Mouse (Mus musculus): ENCODE data around the gene Dkk3. TPM values are rescaled to one million over a fixed set of nuclear protein-coding genes. Genes with fewer than 3 reads are reported as not detected.

The Dkk3 gene
- polyA plus RNA-seq, 1 experiment: 144 TPM

DNA sequence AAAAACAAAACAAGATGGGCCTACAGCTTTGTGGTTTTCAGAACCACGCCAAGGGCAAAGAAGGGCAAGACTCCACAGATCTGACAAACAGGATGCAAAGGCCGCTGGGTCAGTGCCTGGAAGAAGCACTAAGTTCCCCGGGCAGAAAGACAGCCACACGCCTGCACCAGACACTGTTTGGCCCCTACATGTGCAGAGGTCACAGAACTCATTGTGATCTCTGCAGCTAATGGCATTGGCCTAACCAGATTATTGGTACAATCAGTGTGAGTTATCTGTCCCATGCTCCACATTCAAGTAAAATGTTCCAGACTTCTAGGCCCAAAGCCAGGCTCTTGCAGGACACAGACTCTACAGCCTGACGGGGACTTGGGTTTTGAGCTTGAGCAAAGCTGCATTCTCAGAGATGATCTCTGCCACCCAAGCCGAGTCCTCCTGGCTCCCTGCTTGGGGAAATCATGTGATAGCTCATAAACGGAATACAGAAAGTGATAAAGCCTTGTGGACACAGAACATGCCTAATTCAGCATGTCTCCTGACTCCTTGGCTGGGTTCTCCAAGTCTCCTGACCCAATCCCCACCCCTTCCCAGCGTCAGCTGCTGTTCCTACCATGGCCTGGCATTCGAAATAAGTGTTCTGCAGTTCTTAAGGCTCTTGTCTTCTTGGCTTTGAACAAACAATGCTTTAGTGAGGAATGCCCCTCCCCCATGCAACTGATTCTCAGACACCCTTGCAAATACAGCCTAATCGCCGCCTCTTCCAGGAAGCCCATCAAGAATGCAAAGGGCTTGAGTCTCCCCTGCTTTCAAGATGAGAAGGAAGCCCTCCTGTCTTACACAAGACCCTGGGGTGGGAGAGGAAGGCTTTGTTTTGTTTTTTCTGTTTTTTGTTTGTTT, 20.1 kb downstream of the Dkk3 start:
- TF ChIP-seq CTCF (IDR thresholded peaks at IDR 0.05; ENCODE audit: extremely low read depth, insufficient read depth, low read length): no peak
- TF ChIP-seq POLR2A (IDR thresholded peaks at IDR 0.05; ENCODE audit: extremely low read depth, insufficient read depth, low read length): no peak
- Histone ChIP-seq H3K4me3 (ENCODE audit: insufficient read depth, low read length) (no peak overlapping the region), H3K4me1 (ENCODE audit: control insufficient read depth, insufficient read depth, low read length) (peaks cover 2% of the 10 kb centered on the region; the same call in 1 of the 2 replicates), H3K27ac (ENCODE audit: insufficient read depth, low read length) (no peak overlapping the region)

DNA sequence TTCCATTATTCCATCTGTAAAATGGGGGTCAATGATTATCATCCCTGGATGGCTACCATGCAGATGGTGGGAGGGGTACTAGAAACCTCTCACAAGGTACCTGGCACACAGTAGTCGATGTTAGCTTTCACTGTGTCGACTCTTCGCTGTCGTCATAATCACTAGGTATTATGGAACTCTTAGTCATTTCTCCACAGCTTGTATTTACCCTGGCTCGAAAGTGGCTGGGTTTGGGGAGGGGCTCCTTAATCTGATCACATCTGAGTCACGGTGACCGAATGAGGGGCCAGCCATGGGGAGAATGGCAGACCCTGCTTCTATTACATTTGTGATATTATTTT, 20.7 kb downstream of the Dkk3 start:
- TF ChIP-seq CTCF (IDR thresholded peaks at IDR 0.05; ENCODE audit: extremely low read depth, insufficient read depth, low read length) (no peak), POLR2A (IDR thresholded peaks at IDR 0.05; ENCODE audit: extremely low read depth, insufficient read depth, low read length) (no peak)
- no peak overlapping the region for H3K27ac ChIP-seq (ENCODE audit: insufficient read depth, low read length)
- H3K4me1 ChIP-seq (ENCODE audit: control insufficient read depth, insufficient read depth, low read length): peaks cover 2% of the 10 kb centered on the region; the same call in 1 of the 2 replicates
- H3K4me3 ChIP-seq (ENCODE audit: insufficient read depth, low read length): no peak overlapping the region

GRCm38 (mm10) chr7:112136537-112136936, 22.3 kb downstream of the Dkk3 start:
- Histone ChIP-seq H3K4me3 (ENCODE audit: insufficient read depth, low read length) (no peak overlapping the region), H3K4me1 (ENCODE audit: control insufficient read depth, insufficient read depth, low read length) (peaks cover 2% of the 10 kb centered on the region; the same call in 1 of the 2 replicates), H3K27ac (ENCODE audit: insufficient read depth, low read length) (no peak overlapping the region)
- TF ChIP-seq POLR2A (IDR thresholded peaks at IDR 0.05; ENCODE audit: extremely low read depth, insufficient read depth, low read length): no peak
- no peak for TF ChIP-seq CTCF (IDR thresholded peaks at IDR 0.05; ENCODE audit: extremely low read depth, insufficient read depth, low read length)

DNA sequence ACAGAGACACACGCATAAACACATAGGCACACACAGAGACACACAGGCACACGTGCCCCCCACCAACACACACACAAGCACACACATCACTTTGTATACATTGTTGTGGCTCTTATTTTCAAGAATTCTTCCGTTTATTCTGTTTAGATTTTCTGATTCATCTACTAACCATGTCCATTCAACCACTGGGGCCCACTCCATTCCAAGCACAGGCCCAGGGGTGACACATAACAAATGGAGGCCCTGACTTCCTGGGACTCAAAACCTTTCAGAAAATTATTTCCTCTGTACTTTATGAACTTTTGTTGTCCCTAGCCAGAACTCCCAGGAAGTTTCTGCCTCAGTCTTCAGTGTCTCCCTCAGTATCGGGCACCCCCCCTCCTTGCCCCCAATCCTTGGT, 23.7 kb downstream of the Dkk3 start:
- no peak for TF ChIP-seq CTCF (IDR thresholded peaks at IDR 0.05; ENCODE audit: extremely low read depth, insufficient read depth, low read length)
- TF ChIP-seq POLR2A (IDR thresholded peaks at IDR 0.05; ENCODE audit: extremely low read depth, insufficient read depth, low read length): no peak
- peaks cover 2% of the 10 kb centered on the region; the same call in 1 of the 2 replicates for H3K4me1 ChIP-seq (ENCODE audit: control insufficient read depth, insufficient read depth, low read length)
- no peak overlapping the region for H3K27ac ChIP-seq (ENCODE audit: insufficient read depth, low read length)
- no peak overlapping the region for H3K4me3 ChIP-seq (ENCODE audit: insufficient read depth, low read length)

GRCm38 (mm10) chr7:112133277-112133676, 25.6 kb downstream of the Dkk3 start:
- TF ChIP-seq CTCF (IDR thresholded peaks at IDR 0.05; ENCODE audit: extremely low read depth, insufficient read depth, low read length) (peak; percentile 28; the same call in 1 of the 2 replicates), POLR2A (IDR thresholded peaks at IDR 0.05; ENCODE audit: extremely low read depth, insufficient read depth, low read length) (no peak)
- H3K27ac ChIP-seq (ENCODE audit: insufficient read depth, low read length): no peak overlapping the region
- peaks cover 7% of the 10 kb centered on the region for H3K4me1 ChIP-seq (ENCODE audit: control insufficient read depth, insufficient read depth, low read length)
- H3K4me3 ChIP-seq (ENCODE audit: insufficient read depth, low read length): no peak overlapping the region

GRCm38 (mm10) chr7:112132005-112132404, 26.9 kb downstream of the Dkk3 start:
- Histone ChIP-seq H3K27ac (ENCODE audit: insufficient read depth, low read length) (no peak overlapping the region), H3K4me3 (ENCODE audit: insufficient read depth, low read length) (no peak overlapping the region), H3K4me1 (ENCODE audit: control insufficient read depth, insufficient read depth, low read length) (peaks cover 13% of the 10 kb centered on the region)
- TF ChIP-seq CTCF (IDR thresholded peaks at IDR 0.05; ENCODE audit: extremely low read depth, insufficient read depth, low read length) (no peak), POLR2A (IDR thresholded peaks at IDR 0.05; ENCODE audit: extremely low read depth, insufficient read depth, low read length) (no peak)

- TF ChIP-seq POLR2A (IDR thresholded peaks at IDR 0.05; ENCODE audit: extremely low read depth, insufficient read depth, low read length) (no peak), CTCF (IDR thresholded peaks at IDR 0.05; ENCODE audit: extremely low read depth, insufficient read depth, low read length) (no peak)
- peaks cover 15% of the 10 kb centered on the region for H3K4me1 ChIP-seq (ENCODE audit: control insufficient read depth, insufficient read depth, low read length)
- no peak overlapping the region for H3K4me3 ChIP-seq (ENCODE audit: insufficient read depth, low read length)
- no peak overlapping the region for H3K27ac ChIP-seq (ENCODE audit: insufficient read depth, low read length)
These were observed 28.2 kb downstream of the Dkk3 start for GRCm38 (mm10) chr7:112130660-112131059.

DNA sequence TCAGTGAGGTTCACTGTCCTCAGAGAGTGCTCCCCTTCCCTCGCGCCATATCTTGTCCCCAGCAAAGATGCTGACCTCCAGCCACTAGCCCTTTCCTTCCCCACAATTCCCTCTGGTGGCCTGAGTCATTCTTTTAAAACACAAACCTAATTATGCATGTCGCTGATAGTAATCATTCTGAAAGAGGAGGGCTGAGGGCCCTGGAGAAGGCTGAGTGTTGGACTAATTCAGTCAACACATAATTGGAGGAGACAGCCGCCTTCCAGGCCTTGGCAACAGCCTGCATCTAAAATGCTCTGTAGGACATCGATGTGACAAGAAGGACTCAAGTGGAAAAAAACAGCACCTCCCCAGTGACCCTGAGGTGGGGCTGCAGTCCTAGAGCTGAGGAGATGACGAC, 29.0 kb downstream of the Dkk3 start:
- no peak overlapping the region for H3K4me3 ChIP-seq (ENCODE audit: insufficient read depth, low read length)
- H3K4me1 ChIP-seq (ENCODE audit: control insufficient read depth, insufficient read depth, low read length): peaks cover 16% of the 10 kb centered on the region
- TF ChIP-seq POLR2A (IDR thresholded peaks at IDR 0.05; ENCODE audit: extremely low read depth, insufficient read depth, low read length) (no peak), CTCF (IDR thresholded peaks at IDR 0.05; ENCODE audit: extremely low read depth, insufficient read depth, low read length) (no peak)
- H3K27ac ChIP-seq (ENCODE audit: insufficient read depth, low read length): no peak overlapping the region

- TF ChIP-seq CTCF (IDR thresholded peaks at IDR 0.05; ENCODE audit: extremely low read depth, insufficient read depth, low read length) (no peak), POLR2A (IDR thresholded peaks at IDR 0.05; ENCODE audit: extremely low read depth, insufficient read depth, low read length) (no peak)
- Histone ChIP-seq H3K4me1 (ENCODE audit: control insufficient read depth, insufficient read depth, low read length) (peaks cover 21% of the 10 kb centered on the region), H3K4me3 (ENCODE audit: insufficient read depth, low read length) (no peak overlapping the region), H3K27ac (ENCODE audit: insufficient read depth, low read length) (no peak overlapping the region)
These were observed 30.0 kb downstream of the Dkk3 start for GRCm38 (mm10) chr7:112128810-112129209.

- H3K27ac ChIP-seq (ENCODE audit: insufficient read depth, low read length): 0 out of 2 replicates have a peak overlapping the region, but pooled peaks have one; percentile 5
These were observed 30.9 kb downstream of the Dkk3 start for GRCm38 (mm10) chr7:112127954-112128353.

More at GRCm38 (mm10) chr7:112127954-112128353, 30.9 kb downstream of the Dkk3 start:
- Histone ChIP-seq H3K4me3 (ENCODE audit: insufficient read depth, low read length) (no peak overlapping the region), H3K4me1 (ENCODE audit: control insufficient read depth, insufficient read depth, low read length) (peaks cover 25% of the 10 kb centered on the region)
- TF ChIP-seq POLR2A (IDR thresholded peaks at IDR 0.05; ENCODE audit: extremely low read depth, insufficient read depth, low read length) (no peak), CTCF (IDR thresholded peaks at IDR 0.05; ENCODE audit: extremely low read depth, insufficient read depth, low read length) (no peak)

Data from cortical plate, adult 2 months (tissue).